Mouse (Mus musculus) heart, postnatal 14 days (tissue): ENCODE data around the gene Sema5b. TPM values are rescaled to one million over a fixed set of nuclear protein-coding genes. Genes with fewer than 3 reads are reported as not detected.
A peak's percentile ranks its signal among the peaks of the same experiment; 100 is the strongest.

Experiments
- DNase-seq, 2 experiments: peaks; one replicate each; pipeline ENCODE4 v3.0.0; 2021 to 2022
- intact Hi-C: fragments of 180-260 bp; cut with DNase I; formaldehyde crosslinking; loops from one replicate; pipeline ENCODE4 v1.15.1; 2025
- total RNA-seq, 2 experiments: library from RNA; stranded (reverse); gene quantifications; 2 replicates each; pipeline ENCODE4 v1.2.3; 2021

Gene Sema5b
- total RNA-seq, 2 experiments from 2014 or later, result 0.96 to 1.00 TPM

DNA sequence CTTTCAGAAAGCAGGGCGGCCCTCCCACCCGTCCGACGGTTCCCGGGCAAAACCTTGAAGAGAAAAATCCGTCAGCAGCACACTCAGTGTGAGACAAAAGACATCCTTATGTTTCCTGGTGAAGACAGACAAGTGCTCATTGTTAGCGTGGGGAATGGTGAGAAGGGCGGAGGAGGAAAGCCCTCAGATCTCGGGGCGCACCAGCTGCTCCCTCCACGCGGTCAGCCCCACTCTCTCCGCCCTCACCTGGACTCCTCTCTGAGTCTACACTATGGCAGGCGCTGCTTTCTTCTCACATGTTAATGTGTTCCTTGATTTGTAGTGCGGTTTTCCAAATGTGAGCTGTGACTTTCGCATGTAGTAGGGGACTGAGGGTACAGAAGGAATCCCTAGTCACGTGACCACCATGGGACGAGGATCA lies 47.8 kb downstream of the Sema5b start:
- DNase-seq, result no peak
- intact Hi-C loops, result no loop called here

DNA sequence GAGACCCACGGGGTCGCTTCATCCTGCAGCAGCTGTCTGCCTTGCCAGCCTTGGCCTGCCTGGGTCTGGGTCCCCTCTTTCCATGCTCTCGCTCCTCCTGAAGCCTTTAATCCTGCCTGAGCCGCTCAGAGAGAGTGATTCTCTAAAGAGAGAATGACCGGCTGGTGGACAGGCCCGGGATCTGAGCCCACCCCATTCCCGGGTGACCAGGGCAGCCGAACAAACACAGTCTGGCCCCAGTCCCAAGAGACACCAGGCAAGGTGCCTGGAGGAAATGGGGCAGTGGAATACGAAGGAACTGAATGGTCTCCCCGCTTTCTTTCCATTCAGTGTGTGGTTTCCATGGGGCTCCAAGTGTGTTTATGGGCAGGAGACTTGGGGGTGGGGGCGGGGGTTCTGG lies 50.8 kb downstream of the Sema5b start:
- DNase-seq, result no peak
- intact Hi-C loops, result no loop called here

DNA sequence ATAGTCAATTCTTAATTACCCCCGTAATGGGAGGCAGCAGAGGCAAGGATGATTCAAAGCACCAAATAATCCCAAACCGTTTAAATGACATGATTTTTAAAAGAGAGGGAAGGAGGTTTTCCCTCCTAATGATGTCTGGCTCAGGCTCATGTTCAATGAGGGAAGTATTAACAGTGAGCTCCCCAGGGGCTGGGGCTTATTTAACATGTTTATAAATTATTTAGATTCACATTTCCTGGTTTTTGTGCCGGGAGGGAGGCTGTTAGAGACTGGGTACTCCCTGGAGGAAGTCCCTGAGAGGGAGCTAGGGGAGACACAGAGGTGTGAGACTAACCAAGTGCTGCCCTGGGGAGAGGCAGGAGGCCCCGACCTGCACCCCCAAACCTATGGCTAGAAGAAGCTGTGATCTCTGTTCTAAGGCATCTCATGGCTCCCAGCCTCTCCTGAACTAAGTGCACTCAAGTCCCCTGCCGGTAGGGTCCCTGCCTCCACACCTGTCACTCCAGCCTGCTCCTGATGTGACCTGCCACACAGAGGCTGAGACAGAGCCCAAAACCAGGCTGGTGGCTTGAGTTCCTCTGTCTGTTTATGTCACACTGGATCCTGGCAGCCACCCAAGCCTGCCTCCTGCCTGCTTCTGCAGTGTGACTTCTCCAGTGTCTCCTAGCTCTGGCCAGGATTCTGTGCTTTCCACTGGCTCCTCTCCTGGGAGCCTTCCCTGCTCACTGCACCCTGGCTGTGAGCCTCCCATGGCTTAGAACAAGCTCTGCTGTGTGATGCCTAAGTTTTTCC lies 51.5 kb downstream of the Sema5b start:
- intact Hi-C loops, result no loop called here
- peak; percentile 50 to 60 for DNase-seq

DNA sequence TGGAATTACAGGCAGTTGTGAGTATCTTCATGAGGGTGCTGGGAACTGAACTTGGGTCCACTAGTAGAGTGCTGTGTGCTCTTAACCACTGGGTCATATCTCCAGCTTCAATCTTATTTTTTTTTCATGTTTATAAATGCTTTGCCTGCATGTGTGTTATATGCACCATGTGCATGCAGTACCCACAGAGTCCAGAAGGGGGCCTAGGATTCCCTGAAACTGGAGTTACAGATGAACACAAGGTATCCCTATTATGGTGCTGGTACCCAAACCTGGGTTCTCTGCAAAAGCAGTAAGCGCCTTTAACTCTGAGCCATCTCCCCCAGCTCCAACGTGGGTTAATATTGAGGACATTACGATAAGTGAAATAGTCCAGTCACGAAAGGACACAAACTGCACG lies 52.5 kb downstream of the Sema5b start:
- DNase-seq, result no peak
- intact Hi-C loops, result no loop called here

DNA sequence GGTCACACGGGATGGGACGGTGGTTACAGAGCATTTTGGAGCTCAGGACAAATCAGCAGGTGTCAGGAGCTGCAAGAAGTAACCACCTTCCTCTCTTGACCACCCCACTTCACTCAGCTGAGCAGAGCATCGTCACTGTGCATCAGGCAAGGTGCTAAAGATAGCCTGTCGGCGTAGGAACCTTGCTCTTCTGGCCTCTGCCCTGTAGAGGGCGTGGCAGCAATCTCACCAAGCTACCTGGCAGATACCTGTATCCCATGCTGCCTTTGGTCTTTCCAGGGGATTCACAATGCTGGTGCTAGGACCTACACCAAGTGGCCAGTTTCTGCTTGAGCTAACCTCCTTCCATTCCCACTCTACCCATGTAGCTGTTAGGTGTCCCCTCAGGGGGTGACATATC lies 55.3 kb downstream of the Sema5b start:
- DNase-seq, result no peak
- intact Hi-C loops, result no loop called here

DNA sequence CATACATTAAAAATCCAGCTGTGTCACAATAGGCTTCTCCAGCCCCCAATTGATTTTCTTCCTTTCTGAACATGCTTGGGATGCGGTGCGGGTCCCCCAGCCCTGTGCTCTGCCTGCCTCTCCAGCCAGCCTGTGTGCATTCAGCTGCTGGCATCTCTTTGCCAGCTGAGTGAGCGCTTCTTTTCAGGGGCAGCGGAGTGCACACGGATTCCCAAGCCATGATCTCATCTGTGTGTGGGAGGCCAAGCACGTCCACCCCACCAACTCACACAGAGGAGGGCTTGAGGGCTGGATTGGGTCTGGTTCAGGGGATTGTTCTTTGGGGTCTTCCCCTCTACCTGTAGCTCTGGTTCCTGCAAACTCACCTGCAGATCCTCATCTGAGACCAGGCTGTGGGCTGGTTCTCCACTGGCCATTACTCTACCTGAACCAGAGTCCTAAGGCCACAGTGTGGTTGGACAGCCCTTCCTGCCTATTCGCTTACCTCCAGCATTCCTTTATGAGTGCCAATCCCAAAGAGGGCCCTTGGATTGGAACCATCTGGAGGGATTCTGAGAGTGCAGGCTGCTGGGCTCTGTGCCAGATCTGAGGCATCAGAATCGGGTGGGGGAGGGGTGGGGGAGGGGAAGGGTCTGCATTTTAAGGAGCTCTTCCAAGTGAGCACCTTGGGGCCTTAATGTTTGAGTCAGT lies 55.9 kb downstream of the Sema5b start:
- intact Hi-C loops, result no loop called here
- no peak for DNase-seq

DNA sequence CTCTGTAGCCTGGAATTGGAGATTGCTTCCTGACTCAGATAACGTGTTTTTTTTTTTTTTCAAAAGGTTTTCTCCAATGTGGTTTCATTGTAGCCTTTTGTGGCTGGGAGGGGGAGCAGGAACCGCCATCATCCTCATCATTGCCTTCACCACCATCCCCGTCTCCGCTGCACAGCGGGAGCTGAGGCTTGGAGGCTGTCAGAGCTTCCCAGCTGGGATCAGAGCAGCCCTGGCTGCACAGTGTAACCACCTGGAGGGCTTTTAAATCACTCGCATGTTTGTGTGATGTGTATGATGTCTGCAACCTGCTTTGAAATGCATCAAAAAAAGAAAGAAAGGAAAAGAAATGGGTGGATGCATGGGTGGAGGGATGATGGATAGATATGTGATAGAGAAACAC lies 57.0 kb downstream of the Sema5b start:
- DNase-seq, result no peak
- intact Hi-C loops, result no loop called here

DNA sequence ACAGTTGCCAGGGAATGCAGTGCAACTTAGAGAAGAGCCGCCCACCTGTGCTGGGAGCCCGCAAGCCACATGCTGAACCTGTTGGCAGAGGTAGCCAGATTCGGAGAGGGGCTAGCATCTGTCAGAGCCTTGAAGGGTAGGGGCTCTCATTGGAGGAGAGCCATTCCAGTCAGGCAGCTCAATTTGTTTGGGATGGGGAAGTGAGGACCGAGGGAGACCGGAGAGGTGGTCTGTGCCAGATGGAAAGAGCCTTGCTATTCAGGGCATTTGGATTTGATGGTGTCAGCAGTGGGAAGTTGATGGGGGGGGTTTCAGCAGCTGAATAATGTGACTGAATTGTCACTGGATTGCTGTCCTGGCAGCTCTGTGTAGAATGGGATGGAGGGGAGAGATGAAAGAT lies 57.9 kb downstream of the Sema5b start:
- no peak for DNase-seq
- intact Hi-C loops, result no loop called here

DNA sequence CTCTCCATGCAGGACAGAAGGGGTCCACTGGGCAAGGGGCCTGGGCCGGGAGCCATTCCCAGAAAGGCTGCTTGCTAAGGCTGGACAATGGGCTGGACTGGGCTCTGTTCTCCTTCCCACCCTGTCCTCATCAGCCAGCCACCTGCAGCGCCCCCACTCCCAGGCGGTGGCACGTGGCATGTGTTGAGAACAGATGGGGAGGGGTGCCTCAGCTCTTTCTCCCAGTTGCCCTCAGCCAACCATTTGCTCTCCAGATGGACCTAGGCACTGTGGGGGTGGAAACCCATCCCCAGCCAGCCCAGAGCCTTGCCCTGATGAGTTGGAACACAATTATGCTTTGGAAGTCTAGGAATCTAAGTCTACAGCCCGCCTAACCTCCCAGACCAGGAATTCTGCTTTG lies 59.3 kb downstream of the Sema5b start:
- DNase-seq, result no peak
- intact Hi-C loops, result no loop called here

DNA sequence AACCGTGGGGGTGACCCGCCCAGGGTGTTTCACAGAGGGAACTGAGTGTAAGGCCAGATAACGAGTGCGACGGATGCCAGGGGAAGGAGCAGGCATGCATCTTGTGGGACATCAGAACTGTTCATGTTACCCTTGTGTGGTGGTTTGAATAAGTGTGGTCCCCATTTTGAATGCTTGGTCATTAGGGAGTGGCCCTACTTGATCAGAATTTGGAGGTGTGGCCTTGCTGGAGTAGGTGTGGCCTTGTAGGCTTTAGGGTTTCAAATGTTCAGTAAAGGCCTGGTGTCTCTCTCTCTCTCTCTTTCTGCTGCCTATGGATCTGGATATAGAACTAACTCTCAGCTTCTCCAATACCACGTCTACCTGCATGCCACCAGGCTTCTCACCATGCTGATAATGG lies 60.5 kb downstream of the Sema5b start:
- intact Hi-C loops, result no loop called here
- no peak for DNase-seq

DNA sequence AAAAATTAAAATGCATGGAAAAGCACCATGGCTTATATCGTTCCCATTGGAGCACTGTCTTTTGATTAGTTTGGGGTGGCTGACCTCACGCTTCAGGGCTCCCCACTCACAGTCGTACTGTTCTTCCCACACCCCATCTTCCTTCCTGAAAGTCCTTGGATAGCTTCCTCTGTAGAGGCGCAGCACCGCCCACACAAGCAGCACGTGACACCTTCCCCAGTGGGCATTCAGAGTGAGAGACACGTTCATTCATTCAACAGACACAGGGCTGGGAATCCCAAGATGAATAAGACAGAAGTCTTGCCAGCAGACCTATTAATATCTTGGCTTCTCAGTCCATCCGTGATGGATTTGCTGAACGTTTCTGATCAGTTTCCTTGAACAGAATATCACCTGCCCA lies 61.6 kb downstream of the Sema5b start:
- intact Hi-C loops, result no loop called here
- DNase-seq, result no peak

DNA sequence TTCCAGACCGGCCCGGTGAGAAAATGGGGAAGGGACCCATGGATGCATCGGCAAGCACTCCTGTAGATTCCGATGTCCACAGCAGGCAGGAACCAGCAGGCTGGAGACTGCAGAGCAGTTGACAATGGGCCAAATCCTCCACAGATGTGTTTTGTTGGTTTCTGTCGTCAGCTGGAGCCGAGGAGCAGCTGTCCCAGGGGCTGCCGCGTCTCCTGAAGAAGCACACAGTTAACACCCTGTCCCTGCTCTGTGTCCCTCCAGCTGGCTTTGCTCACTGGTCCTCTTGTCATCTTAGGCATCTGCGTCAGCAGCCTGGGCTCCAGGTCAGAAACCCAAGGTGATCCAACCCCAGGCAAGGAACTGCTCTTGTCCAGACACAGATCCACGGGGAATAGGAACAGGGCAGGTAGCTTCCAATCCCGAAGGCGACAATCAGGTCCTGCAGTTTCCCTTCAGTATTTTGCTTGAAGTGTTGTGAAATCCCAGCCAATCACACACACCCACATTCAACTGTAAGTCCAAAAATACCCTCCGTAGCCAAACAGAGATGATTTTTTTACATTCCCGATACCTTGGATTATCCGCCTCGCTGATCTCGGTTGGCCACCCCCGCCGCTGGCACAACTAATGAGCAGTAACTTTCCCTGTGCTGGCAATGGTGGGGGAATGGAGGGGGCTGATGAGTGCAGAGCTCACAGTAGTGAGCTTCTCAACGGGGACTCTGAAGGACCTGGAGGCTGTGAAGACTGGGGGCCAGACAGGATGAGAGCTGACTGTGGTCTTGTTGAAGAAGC lies 63.0 kb downstream of the Sema5b start:
- DNase-seq, result peak; percentile 59 to 70

DNA sequence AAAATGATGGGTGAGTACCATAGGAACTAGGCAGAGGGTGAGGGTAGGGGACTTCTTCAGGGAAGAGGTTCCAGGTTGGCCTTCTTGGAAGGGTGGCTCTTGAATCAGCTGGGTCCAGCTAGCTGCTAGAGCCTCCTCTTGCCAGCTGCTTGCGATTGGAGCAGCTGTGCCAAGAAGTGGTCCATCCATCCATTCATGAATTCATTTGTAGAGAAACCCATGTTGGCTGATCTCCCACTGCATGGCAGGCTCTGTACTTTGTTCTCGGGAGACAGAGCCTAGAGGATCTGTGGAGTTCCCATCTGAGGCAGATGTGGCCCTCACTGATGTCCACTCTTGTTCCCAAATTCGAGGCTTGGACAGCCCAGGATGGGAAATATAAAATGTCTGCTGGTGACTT lies 66.3 kb downstream of the Sema5b start:
- intact Hi-C loops, result no loop called here
- DNase-seq, result no peak

More for the DNA sequence above, 63.0 kb downstream of the Sema5b start:
- intact Hi-C loops, result no loop called here

DNA sequence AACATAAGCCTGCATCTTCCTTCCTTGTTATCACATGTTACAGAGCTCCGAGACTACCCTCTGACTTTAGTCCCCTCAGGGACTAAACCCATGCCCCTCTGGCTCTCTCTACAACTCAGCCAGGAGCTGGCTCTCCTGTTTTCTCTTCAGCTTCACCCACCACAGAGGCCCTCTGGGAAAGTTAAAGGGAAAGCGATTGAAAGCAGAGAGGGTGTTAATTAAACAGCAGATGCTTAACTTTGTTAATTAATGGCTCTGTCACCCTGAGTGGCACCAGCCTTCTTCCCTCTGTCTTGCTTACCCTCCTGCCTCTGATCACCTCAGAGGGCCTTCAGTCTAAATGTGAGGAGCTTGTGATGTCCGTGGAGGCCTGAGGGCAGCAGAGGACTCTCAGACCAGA lies 67.3 kb downstream of the Sema5b start:
- intact Hi-C loops, result no loop called here
- DNase-seq, result no peak

DNA sequence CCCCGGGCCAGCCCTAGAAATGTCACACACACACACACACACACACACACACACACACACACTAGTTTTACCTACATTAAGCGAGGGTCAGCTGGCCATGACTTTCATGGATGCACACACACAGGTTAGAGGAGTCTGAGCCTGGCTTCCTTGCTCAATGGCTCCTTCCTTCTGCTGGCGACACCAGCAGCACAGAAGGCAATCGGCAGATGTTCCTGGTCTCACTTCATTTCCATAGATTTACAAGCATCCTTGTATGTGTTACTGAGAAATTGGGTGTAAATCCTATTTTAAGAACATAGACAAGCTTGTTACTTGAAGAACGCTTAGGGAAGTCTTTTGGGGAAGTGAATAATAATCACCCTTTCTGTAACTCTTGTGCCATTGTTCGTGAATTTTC lies 68.6 kb downstream of the Sema5b start:
- DNase-seq, result no peak
- intact Hi-C loops, result no loop called here

DNA sequence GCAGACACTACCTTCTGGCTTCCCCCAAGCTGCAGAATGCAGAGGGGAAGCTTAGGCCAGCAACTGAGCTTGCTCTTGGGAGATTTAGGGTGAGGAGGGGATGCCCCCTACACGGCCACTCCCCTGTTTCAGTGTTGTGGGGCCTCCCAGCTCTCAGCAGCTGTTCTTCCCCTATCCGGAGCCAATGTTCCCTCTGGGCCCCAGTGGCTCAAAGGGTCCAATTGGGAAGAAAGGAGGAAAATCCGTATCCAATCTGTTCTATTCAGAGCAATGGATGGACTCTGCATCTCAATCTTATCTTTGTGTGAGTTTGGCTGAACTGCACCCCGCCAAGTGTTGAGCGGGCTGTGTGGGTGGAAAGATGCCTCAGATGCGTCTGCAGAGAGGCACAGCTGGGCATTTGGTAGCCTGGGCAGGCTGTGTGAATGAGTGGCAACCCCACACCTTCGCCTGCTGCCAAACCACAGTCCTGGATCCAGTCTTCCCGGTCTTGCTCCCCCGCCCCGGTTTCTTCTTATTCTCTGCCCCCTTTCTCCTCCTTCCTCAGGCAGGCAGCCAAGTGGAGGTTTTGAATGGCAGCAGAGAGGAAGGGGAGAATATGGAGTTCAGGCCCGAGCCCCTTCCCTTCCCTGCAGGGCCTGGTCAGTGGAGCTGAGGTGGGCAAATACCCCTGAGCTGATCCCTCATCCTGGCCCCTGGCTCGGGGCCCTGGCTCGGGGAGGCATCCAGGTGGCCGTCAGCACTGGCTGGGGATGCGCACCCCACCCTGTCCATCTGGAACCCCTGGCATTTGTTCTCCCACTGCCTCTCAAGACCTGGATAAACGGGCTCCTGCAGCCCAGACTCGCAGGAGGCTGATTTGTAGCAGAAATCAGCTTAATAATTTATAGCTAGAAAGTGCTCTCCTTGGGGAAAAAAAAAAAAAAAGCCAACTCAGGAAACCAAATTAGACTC lies 73.2 kb downstream of the Sema5b start:
- intact Hi-C loops, result no loop called here
- DNase-seq, result peak; percentile 23 to 27

DNA sequence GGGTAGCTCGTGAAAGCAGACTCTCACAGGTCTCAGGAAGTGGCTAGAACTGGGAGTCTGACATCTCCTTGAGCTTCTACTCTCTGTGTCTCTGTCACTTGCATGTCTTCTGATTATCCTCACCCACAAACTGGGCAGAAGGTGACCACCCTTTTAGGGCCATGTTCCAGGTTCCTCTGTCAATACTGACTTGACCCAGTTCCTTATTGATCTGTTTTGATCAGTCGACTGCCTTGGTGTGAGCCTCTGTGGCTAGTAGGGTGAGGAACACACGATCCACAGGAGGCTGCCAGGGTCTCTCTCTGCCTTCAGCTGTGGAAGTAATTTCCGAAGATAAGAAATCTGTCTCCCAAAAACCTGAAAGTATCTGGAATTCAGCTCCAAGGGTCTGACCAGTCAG lies 76.8 kb downstream of the Sema5b start:
- no peak for DNase-seq
- intact Hi-C loops, result no loop called here

DNA sequence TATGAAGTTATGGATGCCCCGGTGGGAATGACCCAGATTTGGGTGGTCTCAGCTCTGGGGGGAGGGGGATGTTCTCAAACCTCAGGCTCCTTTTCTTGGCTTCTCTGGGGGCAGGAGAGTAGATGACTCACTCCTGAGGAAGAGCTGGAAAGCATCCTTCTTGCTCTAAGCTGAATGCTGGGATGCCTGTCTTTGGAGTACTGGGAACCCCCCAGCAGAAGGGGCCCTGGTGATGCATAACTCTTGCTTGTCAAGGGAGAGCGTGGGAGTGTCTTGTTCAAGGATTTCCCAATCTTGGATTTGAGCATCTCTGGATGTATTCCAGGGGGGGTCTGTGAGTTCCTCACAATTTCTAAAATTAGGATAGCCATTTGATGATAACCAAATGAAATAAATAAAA lies 82.1 kb downstream of the Sema5b start:
- intact Hi-C loops, result no loop called here
- DNase-seq, result no peak

DNA sequence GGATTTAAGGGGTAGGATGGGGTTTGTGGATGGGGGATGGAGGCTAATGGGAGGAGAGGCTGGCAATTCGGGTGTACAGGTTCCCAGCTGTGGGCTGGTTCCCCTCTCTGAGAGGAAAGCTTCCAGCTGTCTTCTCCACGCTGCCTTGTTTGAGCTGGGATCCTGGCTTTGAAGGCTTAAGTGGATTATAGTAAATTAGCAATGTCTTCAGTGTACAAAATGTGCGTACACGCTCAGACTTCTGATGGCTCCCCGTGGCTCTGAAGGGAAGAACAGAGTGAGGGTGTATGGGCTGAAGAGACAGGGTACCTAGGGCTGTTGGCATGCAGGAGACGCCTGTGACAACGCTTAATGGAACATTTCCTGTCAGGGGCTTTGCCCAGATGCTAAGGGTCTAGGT lies 83.0 kb downstream of the Sema5b start:
- intact Hi-C loops, result no loop called here

DNA sequence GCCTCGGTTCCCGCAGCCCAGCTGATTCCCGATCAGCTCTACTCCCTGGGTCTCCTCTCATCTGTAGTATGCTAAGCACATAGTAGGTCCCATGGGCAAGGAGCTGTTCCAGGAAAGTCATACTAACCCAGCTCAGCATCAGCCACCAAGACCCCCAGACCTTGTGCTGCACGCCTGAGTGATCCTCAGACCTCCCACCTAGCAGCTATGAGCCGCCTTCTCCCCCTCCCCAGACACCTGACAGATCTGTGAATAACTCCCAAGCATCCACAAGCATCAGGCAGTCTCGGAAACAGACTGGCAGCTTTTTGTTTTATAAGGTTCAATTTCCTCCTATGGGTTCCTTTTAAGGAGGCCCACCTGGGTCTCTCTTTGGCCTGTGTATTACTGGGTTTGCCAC lies 83.9 kb downstream of the Sema5b start:
- intact Hi-C loops, result loop anchor here (5.0 kb wide), 1 partner anchor 203 kb away; no protein-coding TSS in a partner anchor

More for the DNA sequence above, 83.0 kb downstream of the Sema5b start:
- DNase-seq, result no peak

More for the DNA sequence above, 83.9 kb downstream of the Sema5b start:
- DNase-seq, result no peak
